Mouse (Mus musculus): ENCODE data around the gene Slc22a14.

Slc22a14 gene

DNA sequence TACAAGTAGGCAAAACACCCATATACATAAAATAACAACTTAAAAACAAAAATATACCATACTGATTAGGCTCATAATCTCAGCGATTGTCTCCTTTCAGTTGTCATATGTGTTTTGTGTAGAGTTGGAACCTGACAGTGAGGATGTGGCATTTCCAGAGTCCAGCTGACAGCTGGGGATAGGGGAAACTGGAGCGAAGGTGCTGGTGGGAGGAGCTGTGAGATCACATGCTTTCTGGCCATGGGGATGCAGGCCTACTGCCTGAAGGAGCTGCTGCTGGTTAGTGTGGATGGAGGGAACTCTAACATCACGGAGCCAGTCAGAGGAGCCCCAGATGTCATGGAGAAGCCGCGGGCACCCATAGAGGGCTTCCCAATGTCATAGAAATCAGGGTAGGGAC, 159.6 kb downstream of the Slc22a14 start:
- no peak for DNase-seq (ENCODE audit: low spot score in 2 of 2)

DNA sequence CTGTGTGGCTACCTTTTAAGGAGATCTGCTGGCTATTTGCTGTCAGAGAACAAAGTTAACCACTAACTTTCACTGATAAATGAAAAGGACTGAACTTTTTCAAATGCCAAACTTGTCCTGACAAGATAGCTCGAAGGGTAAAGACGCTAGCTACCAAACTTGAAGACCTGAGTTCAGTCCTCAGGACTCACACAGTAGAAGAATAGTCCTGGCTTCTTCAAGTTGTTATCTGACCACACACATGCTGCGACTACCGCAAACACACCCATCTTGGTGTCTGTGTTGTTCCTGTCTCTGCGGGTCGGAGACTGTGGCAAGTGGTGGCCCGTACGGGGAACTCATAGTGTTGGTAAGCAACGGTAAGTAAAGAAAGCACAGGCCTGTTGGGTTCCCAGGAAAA, 161.7 kb downstream of the Slc22a14 start:
- no peak for DNase-seq (ENCODE audit: low spot score in 2 of 2)

DNA sequence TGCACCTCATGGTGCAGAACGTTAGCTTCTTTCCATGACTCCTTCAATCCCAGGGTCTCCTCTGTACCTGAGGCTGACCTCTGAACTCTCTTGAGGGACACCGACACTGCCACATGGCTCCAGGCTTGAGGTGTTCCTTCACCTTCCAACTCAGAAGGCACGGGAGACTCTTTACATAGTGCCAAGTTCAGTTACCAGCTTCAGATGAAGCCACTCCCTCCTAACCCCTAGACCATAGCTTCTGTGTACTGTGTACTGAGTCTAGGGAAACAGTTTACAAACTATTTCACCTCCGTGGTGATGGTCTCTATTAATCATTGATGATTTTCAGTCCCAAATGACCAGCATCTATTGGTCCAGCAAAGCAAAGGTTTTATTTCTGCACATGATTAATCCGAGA, 163.7 kb downstream of the Slc22a14 start:
- DNase-seq (ENCODE audit: low spot score in 2 of 2) = no peak

DNA sequence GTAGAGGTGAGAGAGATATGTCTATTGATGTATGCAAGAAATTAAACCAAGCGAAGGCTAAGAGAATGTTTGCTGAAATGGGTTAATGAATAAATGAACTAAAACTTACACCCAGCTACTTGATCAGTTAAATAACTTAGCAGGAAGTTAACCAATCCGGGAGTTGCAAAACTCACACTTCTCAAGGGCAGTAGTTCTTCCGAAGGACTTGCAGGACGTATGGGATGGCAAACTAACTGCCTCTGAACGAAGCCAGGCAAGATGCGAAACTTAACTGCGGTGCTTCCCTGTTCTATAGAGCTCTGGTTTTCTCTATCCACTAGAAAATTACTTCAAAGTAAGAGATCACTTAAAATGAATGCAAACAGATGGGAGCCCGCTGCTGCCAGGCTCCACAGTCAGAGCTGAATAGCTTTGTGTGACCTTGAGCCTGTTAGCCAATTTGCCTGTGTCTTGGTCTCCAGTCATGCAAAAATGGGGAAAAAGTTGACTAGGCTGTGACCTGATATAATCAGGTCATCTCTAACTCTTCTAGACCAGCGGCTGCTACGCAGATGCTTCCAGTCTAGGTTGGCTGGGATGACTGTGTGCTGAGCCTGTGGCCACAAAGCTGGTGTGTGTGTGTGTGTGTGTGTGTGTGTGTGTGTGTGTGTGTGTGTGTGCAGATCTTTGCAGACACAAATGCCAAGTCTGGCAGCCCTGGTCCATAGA, 166.0 kb downstream of the Slc22a14 start:
- no peak for DNase-seq (ENCODE audit: low spot score in 2 of 2)

DNA sequence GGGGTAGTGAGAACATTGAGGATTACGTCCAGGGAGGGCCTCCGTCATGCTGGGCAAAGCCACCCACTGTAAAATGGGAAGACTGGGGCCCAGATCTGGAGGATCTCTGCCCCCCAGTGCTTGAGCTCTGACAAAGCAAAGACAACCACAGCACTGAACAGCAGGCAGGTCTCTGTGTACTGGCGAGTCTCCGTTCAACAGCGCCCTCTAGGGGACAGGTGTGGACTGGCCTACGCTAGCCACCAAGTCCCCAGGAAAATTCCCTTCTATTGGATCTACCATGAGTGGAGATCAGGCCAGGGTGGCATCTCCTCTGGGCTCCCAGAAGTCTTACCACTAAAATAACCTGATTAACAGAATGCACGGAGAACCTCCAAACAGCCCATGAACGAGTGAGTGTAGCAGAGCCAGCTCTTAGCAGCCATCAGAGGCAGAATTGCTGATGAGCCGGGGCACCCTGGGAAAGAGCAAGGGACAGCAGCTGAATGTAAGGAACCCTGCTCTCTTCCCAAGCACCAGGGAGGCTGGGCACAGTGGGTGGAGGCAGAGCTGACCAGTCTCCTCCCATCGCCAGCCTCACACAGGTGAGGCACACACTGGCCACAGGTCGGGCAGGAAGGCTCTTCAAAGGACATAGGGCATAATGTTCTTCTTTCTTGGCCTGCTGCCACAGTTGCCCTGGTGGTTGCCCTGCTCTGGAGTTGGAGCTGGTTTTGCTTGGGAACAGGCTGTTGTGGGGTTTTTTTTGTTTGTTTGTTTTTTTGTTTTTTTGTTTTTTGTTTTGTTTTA, 173.0 kb downstream of the Slc22a14 start:
- DNase-seq (ENCODE audit: low spot score in 2 of 2) = no peak

DNA sequence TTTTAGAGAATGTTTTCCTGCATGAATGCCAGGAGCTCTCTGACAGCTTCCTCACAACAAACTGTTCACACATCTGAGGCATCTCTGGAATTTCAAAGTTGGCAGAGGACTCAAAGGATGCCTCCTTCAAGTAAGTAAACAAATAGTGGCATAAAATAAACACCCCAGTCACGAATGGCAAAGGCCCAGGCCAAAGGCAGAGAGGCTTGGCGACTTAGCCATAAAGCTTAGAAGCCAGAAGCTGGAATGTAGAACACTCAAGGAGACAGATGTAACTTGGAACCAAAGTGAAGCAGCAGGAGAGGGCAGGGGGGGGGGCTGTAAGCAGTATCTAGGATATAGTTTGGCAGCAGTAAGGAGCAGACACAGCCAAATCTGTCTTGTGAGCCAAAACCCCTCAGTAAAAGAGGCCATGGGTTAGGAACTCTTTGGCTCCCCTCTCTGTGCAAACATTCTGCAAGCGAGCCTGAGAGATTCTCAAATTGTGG, 184.1 kb downstream of the Slc22a14 start:
- DNase-seq (ENCODE audit: low spot score in 2 of 2) = peak; percentile 43 to 55

DNA sequence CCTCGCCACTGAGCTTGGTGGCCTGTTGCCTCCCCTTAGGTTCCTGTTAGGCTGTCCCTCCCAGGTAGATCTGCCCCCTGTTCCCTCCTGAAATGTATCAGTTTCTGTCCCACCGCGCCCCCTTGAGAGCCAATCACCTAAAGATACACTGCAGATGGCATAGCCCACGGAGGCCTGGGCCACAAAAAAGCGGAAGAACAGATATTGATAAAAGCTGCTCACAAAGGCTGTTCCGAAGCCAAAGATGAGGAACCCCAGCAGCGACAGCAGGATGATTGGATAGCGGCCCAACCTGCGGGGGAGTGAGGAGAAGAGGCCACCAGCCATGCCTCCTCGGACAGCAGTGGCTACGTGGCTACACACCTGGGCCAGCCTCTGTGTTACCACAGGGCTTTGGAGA, 186.1 kb downstream of the Slc22a14 start:
- no peak for DNase-seq (ENCODE audit: low spot score in 2 of 2)

DNA sequence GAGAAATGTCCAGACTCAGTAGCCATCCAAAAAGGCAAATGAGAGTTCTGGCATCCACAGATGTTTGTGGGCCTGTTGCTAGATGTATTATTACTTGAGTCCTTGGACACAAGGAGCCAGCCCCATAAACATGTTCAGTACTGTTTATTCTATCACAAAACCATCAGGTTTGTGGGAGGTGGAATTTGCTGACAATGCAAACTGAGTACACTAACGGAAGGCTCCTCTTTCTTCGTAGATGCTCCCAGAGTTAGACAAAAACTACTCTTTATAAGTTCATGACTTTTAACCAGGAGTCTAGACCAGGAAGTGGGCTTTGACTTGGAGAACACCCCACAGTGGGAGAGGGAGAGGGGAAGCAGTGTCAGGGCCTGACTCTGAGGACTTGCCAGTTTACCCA, 197.7 kb downstream of the Slc22a14 start:
- DNase-seq (ENCODE audit: low spot score in 2 of 2) = no peak

DNA sequence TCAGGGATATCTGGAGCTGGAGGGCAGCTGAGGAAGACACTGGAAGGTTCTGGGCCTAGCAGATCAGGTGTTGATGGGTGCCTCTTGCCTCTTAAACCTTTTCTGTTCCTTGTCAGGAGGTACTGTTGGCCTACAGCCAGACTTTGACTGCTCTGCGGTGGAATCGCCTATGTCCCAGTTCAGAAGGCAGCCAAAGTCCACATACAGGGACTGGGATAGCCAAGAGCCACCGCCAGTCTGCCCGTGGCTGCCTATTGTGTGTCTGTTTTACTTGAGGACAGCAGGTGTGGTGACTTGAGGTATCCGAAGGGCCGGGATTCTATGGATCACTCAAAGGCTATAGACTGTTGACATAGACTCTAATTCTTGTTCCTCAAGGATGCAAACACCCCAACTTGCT, 199.8 kb downstream of the Slc22a14 start:
- DNase-seq (ENCODE audit: low spot score in 2 of 2) = no peak

DNA sequence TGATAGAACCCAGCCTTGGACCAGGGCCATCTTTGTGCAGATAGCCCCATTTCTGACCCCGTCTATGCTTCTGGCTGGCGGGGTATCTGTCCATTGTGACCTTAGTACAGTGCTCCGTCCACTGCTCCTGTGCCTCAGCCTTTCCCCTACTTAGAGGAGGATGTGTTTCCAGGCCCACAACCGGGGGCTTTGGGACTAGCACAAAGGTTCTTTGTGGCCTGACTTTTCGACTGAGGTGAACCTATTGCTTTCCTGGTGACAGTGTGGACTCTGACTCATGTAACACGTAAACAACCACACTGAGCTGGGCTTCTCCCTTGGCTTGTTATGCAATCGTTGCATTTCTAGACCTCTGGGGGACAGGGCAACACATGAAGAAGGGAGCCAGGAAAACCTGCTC, 200.6 kb downstream of the Slc22a14 start:
- DNase-seq (ENCODE audit: low spot score in 2 of 2) = no peak

DNA sequence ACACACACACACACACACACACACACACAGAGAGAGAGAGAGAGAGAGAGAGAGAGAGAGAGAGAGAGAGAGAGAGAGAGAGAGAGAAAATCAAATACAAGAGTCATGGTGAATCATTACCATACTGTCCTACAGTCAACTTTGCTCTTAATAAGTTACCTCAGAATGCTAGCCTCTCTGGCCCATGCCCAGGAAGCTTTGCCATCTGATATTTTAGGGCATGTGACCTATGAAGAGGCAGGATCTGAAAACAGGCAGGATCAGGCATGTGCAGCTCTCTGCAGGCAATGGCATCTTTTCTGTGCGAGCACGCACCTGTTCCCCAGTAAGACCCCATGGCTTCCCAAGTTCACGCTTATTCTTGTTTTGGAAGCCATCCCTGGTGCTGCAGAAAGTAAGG, 204.7 kb downstream of the Slc22a14 start:
- DNase-seq (ENCODE audit: low spot score in 2 of 2) = no peak

DNA sequence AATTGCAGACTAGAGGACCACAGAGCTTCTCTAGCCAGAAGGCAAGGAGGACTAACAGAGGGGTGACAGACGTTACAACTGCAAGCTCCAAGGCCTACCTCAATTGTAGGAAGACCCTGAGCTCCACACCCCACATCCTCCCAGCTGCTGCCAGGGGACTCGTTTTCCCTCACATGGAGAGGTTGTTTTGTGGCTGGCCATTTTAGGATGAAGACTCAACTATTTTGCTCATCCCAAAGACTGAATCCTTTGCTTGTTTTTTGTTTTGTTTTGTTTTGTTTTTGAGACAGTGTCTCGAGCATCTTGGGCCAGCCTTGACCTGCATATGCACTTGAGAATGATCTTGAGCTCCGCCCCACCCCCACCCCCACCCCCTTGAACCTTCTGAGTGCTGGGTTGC, 206.5 kb downstream of the Slc22a14 start, which contains the start of gene Gm47289:
TSS of gene Gm47289 (plus strand) at position 301 of the 400 bp plus-strand sequence.
- no peak for DNase-seq (ENCODE audit: low spot score in 2 of 2)

DNA sequence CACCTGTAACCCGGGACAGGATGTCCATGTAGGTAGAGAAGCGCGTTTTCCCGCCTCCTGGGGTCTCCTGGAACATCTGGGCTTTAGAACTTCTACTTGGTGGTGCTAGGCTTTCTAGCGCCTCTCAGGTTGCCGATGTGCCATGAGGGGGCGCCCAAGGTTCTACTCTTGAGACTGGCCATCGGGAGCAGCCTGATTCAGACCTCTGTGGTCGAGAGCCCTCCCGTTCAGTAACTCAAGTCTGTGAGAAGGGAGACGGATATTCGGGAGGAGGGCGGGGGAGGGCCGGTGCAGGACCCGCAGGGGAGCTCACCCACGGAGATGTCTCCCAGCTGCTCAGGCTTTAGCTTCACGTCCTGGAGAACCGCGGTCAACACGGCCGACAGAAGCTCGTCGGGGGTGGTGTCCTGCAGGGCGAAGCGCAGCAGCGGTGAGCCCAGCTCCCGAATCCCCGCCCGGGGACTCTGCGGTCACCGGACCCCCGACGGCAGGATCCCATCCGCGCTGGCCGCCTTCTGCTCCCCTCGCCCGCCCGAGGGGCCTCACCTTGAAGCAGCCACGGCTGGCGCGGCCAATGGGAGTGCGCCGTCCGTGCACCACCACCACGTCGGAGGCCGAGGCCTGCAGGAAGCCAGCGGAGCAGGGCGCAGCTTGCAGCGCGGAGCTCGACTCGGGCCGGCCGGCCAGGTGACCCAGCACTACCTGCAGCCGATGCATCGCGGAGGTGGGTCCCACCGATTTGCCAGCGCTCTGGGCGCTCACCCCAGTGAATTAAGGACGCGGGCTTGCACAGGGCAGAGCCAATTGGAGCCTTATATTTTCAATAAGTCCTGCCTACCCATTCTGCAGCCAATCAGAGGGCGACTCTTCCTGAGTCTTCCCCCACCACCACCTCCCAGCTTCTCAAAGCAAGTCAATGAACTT, 208.8 kb downstream of the Slc22a14 start, which contains the start of gene Acaa1b:
TSS of gene Acaa1b (minus strand) at position 816 of the 924 bp plus-strand sequence.
- DNase-seq (ENCODE audit: low spot score in 2 of 2) = peak; percentile 45 to 72

DNA sequence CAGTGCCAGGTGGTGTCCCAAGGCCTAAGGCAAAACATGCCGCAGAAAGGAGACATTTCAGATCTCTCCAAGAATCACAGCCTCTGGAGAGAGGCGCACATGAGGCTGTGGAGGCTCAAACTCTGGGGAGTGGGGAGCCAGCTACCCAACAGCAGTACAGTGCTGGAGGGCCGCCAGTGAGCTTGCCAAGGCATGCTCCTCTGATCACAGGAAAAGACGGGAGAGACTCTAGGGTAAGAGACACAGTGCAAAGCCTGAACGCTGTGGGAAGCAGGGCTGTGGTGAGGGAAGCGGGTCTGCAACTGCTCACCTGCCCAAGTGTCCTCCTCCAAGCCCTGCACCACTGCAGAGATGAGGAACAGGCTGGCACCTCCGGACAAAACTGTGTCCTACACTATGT, 209.5 kb downstream of the Slc22a14 start:
- no peak for DNase-seq (ENCODE audit: low spot score in 2 of 2)

DNA sequence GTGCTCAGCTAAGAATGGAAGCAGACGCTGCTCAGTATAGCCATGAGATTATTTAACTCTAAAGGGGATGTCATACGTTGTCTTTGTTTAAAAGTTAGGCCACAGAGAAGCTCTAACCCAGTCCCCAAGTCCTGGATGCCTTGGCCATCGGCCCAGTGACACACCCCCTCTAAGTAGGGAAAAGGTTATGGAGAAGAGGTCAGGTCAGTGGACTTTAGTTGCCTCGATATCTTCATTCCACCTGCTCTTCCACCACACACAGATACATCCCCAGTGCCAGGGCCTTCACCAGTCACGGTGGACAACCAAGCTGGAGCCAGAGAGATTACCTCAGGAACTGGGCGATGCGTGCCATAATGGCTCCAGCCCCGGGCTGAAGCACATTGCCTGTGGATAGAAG, 209.9 kb downstream of the Slc22a14 start:
- DNase-seq (ENCODE audit: low spot score in 2 of 2) = peak in 1 of 2 experiments; percentile 6

DNA sequence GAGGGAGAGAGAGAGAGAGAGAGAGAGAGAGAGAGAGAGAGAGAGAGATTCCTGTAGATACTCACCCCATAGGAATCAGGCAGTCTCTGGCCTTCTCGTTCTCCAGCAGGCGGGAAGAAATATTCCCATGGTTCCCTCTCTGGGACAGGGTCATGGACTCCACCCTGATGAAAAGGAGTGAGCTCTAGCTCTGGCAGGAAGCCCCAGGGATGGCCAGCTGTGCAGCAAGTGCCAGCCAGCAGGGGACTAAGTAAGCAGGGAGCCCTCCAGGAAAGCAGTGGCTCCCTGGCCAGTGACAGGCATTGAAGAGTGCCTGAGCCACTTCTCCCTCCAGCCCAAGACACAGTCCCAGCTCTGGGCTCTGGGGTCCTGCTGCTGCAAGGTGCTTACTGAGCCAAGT, 213.6 kb downstream of the Slc22a14 start:
- no peak for DNase-seq (ENCODE audit: low spot score in 2 of 2)

DNA sequence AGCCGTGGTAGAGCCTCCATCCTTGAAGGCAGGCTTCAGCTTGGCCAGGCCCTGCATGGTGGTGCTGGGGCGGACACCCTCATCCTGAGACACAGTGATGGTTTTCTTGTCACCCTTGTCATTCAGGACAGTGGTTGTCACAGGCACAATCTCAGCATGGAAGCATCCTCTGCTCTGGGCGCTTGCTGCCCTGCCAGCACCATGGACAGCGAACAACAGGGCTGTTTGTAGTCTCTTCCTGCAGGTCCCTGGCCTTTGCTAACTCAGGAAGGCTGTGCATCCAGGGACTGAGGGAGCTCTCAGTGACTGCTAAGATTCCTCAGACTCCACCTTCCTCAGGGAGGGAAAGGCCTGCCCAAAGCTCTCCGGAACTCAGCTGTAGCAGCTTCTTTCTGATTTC, 215.8 kb downstream of the Slc22a14 start:
- no peak for DNase-seq (ENCODE audit: low spot score in 2 of 2)

DNA sequence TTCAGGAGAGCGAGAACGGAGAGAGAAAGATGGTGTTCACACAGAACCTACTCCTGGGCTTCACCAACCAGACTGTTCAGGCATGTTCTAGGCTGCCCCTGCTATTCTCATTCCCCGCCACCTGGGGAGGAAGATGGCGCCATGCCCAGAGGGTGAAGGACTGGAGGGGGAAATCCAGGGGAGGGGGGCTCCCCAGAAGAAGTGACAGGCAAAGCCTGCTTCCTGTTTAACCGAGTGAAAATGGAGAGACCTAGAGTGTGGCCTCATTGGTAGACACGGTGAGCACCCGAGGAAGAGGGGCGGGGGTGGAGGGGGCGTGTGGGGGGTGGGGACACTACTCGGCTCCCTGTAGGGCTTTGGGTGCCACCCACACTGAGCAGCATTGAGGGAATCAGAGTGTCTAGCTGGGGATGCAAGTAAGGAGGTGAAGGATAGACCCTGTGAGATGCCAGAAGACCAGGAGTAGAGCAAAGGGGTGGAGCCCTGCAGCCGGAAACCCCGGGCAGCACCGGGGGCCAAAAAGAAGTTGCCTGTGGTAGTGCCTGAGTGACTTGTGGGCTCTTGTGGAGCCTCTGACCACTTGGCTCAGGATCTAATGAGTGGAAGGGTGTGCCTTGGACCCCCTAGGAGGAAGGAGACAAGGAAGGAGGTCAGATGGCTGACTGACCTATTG, 219.1 kb downstream of the Slc22a14 start:
- no peak for DNase-seq (ENCODE audit: low spot score in 2 of 2)

DNA sequence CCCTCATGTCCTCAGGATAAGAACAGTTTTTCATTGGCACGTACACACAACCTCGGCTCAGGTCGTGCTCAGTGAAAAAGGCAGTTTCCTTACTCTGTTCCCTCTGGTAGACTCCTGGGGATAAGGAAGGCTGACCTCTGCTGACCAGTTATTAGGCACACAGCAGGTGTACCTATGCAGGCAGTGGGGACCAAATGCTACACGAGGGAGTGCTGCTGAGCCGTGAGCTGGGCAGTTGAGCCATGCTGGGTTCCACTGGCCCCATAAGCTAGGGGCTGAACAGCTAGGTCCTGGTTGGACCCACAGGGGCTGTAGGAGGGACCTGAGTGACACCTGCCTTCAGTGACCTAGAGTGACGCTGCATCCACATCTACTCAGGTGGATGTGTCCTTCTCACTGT, 219.7 kb downstream of the Slc22a14 start:
- no peak for DNase-seq (ENCODE audit: low spot score in 2 of 2)

DNA sequence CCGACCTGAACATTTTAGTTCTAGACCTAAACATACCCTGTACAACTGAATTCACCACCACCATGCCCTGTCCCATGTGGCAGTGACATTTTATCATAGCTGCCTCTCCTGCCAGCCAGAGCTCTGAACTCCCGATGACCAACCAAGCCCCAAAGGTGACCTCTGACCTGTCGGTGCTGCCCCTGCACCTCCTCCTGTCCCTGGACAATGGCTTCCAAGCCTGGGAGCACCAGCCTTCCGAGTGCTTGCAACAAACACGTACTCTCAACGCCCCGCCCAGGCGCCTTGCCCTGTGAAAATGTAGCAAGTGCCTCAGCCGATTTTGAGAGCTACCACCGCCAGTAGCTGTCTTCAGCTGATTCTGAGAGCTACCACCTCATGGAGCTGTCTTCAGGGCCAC, 220.2 kb downstream of the Slc22a14 start:
- DNase-seq (ENCODE audit: low spot score in 2 of 2) = no peak

DNA sequence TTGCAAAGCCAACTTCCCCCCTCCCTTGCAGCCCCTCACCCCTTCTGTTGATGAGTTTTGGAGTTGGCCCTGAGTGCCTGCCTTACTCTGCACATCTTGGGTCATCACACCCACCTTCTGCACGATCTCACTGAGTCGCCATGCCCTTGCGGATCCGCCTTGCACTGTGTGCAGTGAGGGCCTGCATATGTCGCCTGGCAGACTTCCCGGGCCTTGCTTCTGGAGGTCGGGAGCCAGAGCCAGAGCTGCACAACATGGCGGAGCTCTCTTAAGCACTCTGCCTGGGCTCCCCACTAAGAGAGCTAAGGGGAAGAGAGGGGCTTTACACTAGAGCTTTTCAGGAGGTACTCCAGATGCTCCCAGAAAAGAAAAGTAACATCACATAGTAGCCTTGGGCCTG, 220.7 kb downstream of the Slc22a14 start:
- no peak for DNase-seq (ENCODE audit: low spot score in 2 of 2)

Measured in heart, adult 9 months (tissue).